Mouse (Mus musculus) heart, adult 2 months (tissue): ENCODE results near the gene Tmcc1. TPM values are rescaled to one million over a fixed set of nuclear protein-coding genes. Genes with fewer than 3 reads are reported as not detected.
A peak's percentile ranks its signal among the peaks of the same experiment; 100 is the strongest.

ENCODE experiments used
- DNase-seq, 2 experiments: peaks; one replicate each; pipeline ENCODE4 v3.0.0; 2021
- H3K27ac ChIP-seq: fragments of 200-600 bp; 2 replicates; pipeline ENCODE4 v1.8.1; 2022
- H3K27me3 ChIP-seq: fragments of 200-500 bp; 2 replicates; pipeline ENCODE4 v1.6.1; 2012; ENCODE audit warnings: mild to moderate bottlenecking, low read length, inconsistent platforms, mixed read lengths; ENCODE audit not compliant: control insufficient read depth, insufficient read depth
- H3K36me3 ChIP-seq: fragments of 200-500 bp; 2 replicates; pipeline ENCODE4 v1.6.1; 2012; ENCODE audit warnings: low read length, inconsistent platforms; ENCODE audit not compliant: control insufficient read depth, insufficient read depth
- H3K4me1 ChIP-seq: fragments of 200-500 bp; 2 replicates; pipeline ENCODE4 v1.6.1; 2011; ENCODE audit warnings: low read length; ENCODE audit not compliant: control insufficient read depth, insufficient read depth
- H3K4me3 ChIP-seq: fragments of 200-600 bp; 2 replicates; pipeline ENCODE4 v1.8.1; 2022
- H3K79me2 ChIP-seq: fragments of 200-500 bp; replicated peaks from 2 replicates; pipeline ENCODE4 v1.6.1; 2012; ENCODE audit warnings: mild to moderate bottlenecking, inconsistent platforms, low read length, moderate library complexity, mixed read lengths; ENCODE audit not compliant: control insufficient read depth, insufficient read depth
- H3K9ac ChIP-seq: fragments of 200-500 bp; 2 replicates; pipeline ENCODE4 v1.6.1; 2012; ENCODE audit warnings: low read depth, mild to moderate bottlenecking, control low read depth, inconsistent platforms, low read length, mixed read lengths
- CTCF ChIP-seq: fragments of 200-600 bp; IDR thresholded peaks from 2 replicates; pipeline ENCODE4 v1.8.1; 2022; ENCODE audit warnings: antibody characterized with exemption, mild to moderate bottlenecking, moderate library complexity
- EP300 ChIP-seq: fragments of 200-500 bp; IDR thresholded peaks from 2 replicates; pipeline ENCODE4 v1.6.1; 2011; ENCODE audit warnings: low read depth, low read length, control low read depth; ENCODE audit not compliant: insufficient read depth
- POLR2A ChIP-seq: fragments of 200-500 bp; IDR thresholded peaks from 2 replicates; pipeline ENCODE4 v1.6.1; 2011; ENCODE audit warnings: mild to moderate bottlenecking, low read depth, low read length, control low read depth; ENCODE audit not compliant: insufficient read depth
- WGBS: fragments of 180-500 bp; shearing (Covaris S2); methylation state at CpG from one replicate; pipeline ENCODE4 v1.1.7; 2018; 5-methylcytosine and 5-hydroxymethylcytosine counted together
- intact Hi-C: fragments of 180-260 bp; cut with DNase I; formaldehyde crosslinking; loops from one replicate; pipeline ENCODE4 v1.15.1; 2025
- polyA plus RNA-seq: library from polyadenylated mRNA; depleted of rRNA; stranded (reverse); fragments of >200 nt; gene quantifications from 2 replicates; pipeline ENCODE4 v1.2.3, GENCODE M21; 2012
- total RNA-seq, 2 experiments: library from RNA; stranded (reverse); gene quantifications; 2 replicates each; pipeline ENCODE4 v1.2.3; 2021

Tmcc1 gene
- total and polyA plus RNA-seq, 3 experiments = 16.7 to 33.8 (median 32.1) TPM

- DNase-seq = peak; percentile 21 to 41
- TF ChIP-seq CTCF (no peak), EP300 (no peak), POLR2A (no peak)
- H3K27ac ChIP-seq = peak overlapping the region; percentile 88
- peaks cover 24% of the 10 kb centered on the region for H3K4me1 ChIP-seq
- H3K79me2 ChIP-seq = peaks cover 5% of the 10 kb centered on the region; the same call in 1 of the 2 replicates
- no peaks in the 10 kb centered on the region for H3K27me3 ChIP-seq
- no peak overlapping the region; the same call in 1 of the 2 replicates for H3K4me3 ChIP-seq
- peaks cover 44% of the 10 kb centered on the region for H3K36me3 ChIP-seq
- intact Hi-C loops = loop anchor here (2.0 kb wide), 1 partner anchor 14 kb away; no protein-coding TSS in a partner anchor
- H3K9ac ChIP-seq = no peak overlapping the region
- 70% methylated on average over 13 of the region's 13 CpGs for WGBS
Measured at GRCm38 (mm10) chr6:116056676-116057264, 136.5 kb downstream of the Tmcc1 start.

GRCm38 (mm10) chr6:116055766-116056165, 137.5 kb downstream of the Tmcc1 start:
- H3K79me2 ChIP-seq = peaks cover 5% of the 10 kb centered on the region
- WGBS = 83% methylated on average over 2 of the region's 2 CpGs
- H3K27me3 ChIP-seq = no peaks in the 10 kb centered on the region
- peak overlapping the region; percentile 88 for H3K27ac ChIP-seq
- intact Hi-C loops = loop anchor here (2.0 kb wide), 1 partner anchor 15 kb away; no protein-coding TSS in a partner anchor
- DNase-seq = no peak
- H3K4me3 ChIP-seq = no peak overlapping the region
- H3K36me3 ChIP-seq = peaks cover 40% of the 10 kb centered on the region
- H3K4me1 ChIP-seq = peaks cover 25% of the 10 kb centered on the region
- TF ChIP-seq CTCF = no peak
- TF ChIP-seq EP300 = 0 out of 2 replicates have a peak, but pooled peaks have one; percentile 18
- no peak overlapping the region; the same call in 1 of the 2 replicates for H3K9ac ChIP-seq

GRCm38 (mm10) chr6:116055001-116055471, 138.2 kb downstream of the Tmcc1 start:
- Histone ChIP-seq H3K79me2 (peaks cover 5% of the 10 kb centered on the region), H3K27ac (peak overlapping the region; percentile 88), H3K4me3 (no peak overlapping the region), H3K9ac (no peak overlapping the region), H3K27me3 (no peaks in the 10 kb centered on the region), H3K36me3 (peaks cover 44% of the 10 kb centered on the region), H3K4me1 (peaks cover 27% of the 10 kb centered on the region)
- TF ChIP-seq POLR2A (peak; percentile 53), EP300 (peak; percentile 92), CTCF (peak; percentile 12; the same call in 1 of the 2 replicates)
- peak; percentile 55 to 70 for DNase-seq
- 37% methylated on average over 1 of the region's 1 CpGs for whole genome bisulfite sequencing
- intact Hi-C loops = no loop called here

GRCm38 (mm10) chr6:116047896-116048295, 145.4 kb downstream of the Tmcc1 start:
- Histone ChIP-seq H3K27ac (peak overlapping the region; percentile 21), H3K9ac (no peak overlapping the region), H3K4me1 (peaks cover 10% of the 10 kb centered on the region), H3K36me3 (peaks cover 29% of the 10 kb centered on the region), H3K4me3 (no peak overlapping the region), H3K27me3 (no peaks in the 10 kb centered on the region), H3K79me2 (no peaks in the 10 kb centered on the region; the same call in none of the 2 replicates)
- 15% methylated on average over 1 of the region's 1 CpGs for WGBS
- intact Hi-C loops = no loop called here
- no peak for DNase-seq
- TF ChIP-seq EP300 (0 out of 2 replicates have a peak, but pooled peaks have one; percentile 20), CTCF (peak; percentile 54), POLR2A (no peak)

- peak in 1 of 2 experiments; percentile 24 for DNase-seq
- intact Hi-C loops = no loop called here
- Histone ChIP-seq H3K27ac (peak overlapping the region; percentile 64), H3K9ac (no peak overlapping the region), H3K4me3 (no peak overlapping the region), H3K36me3 (peaks cover 29% of the 10 kb centered on the region), H3K79me2 (no peaks in the 10 kb centered on the region; the same call in none of the 2 replicates), H3K27me3 (no peaks in the 10 kb centered on the region), H3K4me1 (peaks cover 9% of the 10 kb centered on the region)
- WGBS = 20% methylated on average over 3 of the region's 3 CpGs
- 0 out of 2 replicates have a peak, but pooled peaks have one; percentile 10 for TF ChIP-seq EP300
- no peak for TF ChIP-seq POLR2A
- no peak for TF ChIP-seq CTCF
Measured at GRCm38 (mm10) chr6:116047366-116047765, 145.9 kb downstream of the Tmcc1 start.

GRCm38 (mm10) chr6:116044039-116044438, 149.2 kb downstream of the Tmcc1 start:
- Histone ChIP-seq H3K4me3 (no peak overlapping the region), H3K4me1 (peaks cover 7% of the 10 kb centered on the region), H3K36me3 (peaks cover 34% of the 10 kb centered on the region), H3K27me3 (no peaks in the 10 kb centered on the region), H3K79me2 (no peaks in the 10 kb centered on the region; the same call in none of the 2 replicates), H3K27ac (peak overlapping the region; percentile 64), H3K9ac (no peak overlapping the region)
- WGBS = 21% methylated on average over 2 of the region's 2 CpGs
- TF ChIP-seq POLR2A = no peak
- no peak for TF ChIP-seq EP300
- TF ChIP-seq CTCF = no peak
- DNase-seq = no peak
- intact Hi-C loops = no loop called here
